Mouse (Mus musculus) stomach, embryonic 15.5 days (tissue): ENCODE measurements around the gene Ncf2. TPM values are rescaled to one million over a fixed set of nuclear protein-coding genes. Genes with fewer than 3 reads are reported as not detected.

ENCODE experiments used
- ATAC-seq: fragments of 200-750 bp; cut with Nextera tagmentation; 2 replicates; pipeline ENCODE4 v1.8.0; 2017; ENCODE audit warnings: low read depth, moderate number of reproducible peaks, moderate TSS enrichment; ENCODE audit not compliant: insufficient read depth, low FRiP score
- H3K27ac ChIP-seq: fragments of 300-500 bp; sonication (generic); 2 replicates; pipeline ENCODE4 v1.5.1; 2015; ENCODE audit warnings: mild to moderate bottlenecking, inconsistent platforms
- H3K27me3 ChIP-seq: fragments of 300-500 bp; sonication (generic); replicated peaks from 2 replicates; pipeline ENCODE4 v1.6.1; 2015; ENCODE audit warnings: inconsistent platforms
- H3K36me3 ChIP-seq: fragments of 300-500 bp; sonication (generic); 2 replicates; pipeline ENCODE4 v1.6.1; 2015; ENCODE audit warnings: inconsistent platforms
- H3K4me1 ChIP-seq: fragments of 300-500 bp; sonication (generic); 2 replicates; pipeline ENCODE4 v1.6.1; 2015; ENCODE audit warnings: inconsistent platforms
- H3K4me2 ChIP-seq: fragments of 300-500 bp; sonication (generic); 2 replicates; pipeline ENCODE4 v1.6.1; 2015; ENCODE audit warnings: mild to moderate bottlenecking, inconsistent platforms
- H3K4me3 ChIP-seq: fragments of 300-500 bp; sonication (generic); replicated peaks from 2 replicates; pipeline ENCODE4 v1.5.1; 2015; ENCODE audit warnings: inconsistent platforms
- H3K9ac ChIP-seq: fragments of 300-500 bp; sonication (generic); 2 replicates; pipeline ENCODE4 v1.6.1; 2015; ENCODE audit warnings: inconsistent platforms
- H3K9me3 ChIP-seq: fragments of 300-500 bp; sonication (generic); 2 replicates; pipeline ENCODE4 v1.6.1; 2016; ENCODE audit warnings: inconsistent platforms
- WGBS: fragments of 180-500 bp; shearing (Covaris S2); methylation state at CpG from one replicate; pipeline ENCODE4 v1.1.7; 2015; 5-methylcytosine and 5-hydroxymethylcytosine counted together
- polyA plus RNA-seq: library from polyadenylated mRNA; unstranded; fragments of >200 nt; fragmentation: Nextera tagmentation; extraction: Ambion mirVana; gene quantifications from 2 replicates; pipeline ENCODE4 v1.2.1, GENCODE M21; 2015

Gene Ncf2
- polyA plus RNA-seq, 1 experiment from 2014 or later: 6.1 TPM

DNA sequence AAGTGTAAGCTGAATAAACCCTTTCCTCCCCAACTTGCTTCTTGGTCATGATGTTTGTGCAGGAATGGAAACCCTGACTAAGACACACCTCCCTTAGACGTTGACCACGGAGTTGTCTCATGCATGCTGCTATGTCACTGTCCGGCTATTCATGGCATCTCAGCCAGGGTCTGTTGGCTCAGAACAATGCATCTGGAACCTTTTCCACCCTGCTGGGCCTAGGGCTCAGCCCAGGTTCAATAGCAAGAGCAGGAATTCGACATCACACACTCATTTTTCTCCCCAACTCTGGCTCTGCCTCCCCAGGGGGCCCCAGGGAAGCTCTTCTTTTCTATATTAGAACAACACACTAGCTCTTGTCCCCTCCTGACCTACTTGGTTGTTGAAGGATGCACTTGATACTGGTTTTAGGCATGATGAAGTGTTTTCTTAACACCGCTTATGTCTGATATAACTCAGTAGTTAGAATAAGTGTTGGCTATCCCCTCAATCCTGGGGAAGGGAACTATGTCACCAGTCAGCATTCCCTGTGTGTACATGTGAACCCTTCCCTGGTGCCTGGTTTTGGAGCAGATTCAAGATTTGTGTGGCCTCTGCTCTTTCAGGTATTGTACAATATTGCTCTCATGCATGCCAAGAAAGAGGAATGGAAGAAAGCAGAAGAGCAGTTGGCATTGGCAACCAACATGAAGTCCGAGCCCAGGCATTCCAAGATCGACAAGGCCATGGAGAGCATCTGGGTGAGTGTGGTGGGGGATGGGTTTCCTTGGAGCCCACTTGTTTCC is 21.1 kb downstream of the Ncf2 start:
- H3K27me3 ChIP-seq: no peaks in the 10 kb centered on the region
- H3K36me3 ChIP-seq: no peaks in the 10 kb centered on the region
- H3K9ac ChIP-seq: no peak overlapping the region
- H3K4me3 ChIP-seq: no peak overlapping the region
- H3K4me1 ChIP-seq: no peaks in the 10 kb centered on the region
- WGBS: 72% methylated on average over 7 of the region's 7 CpGs
- H3K9me3 ChIP-seq: no peaks in the 10 kb centered on the region
- no peak overlapping the region for H3K27ac ChIP-seq
- ATAC-seq: no peak
- no peak overlapping the region for H3K4me2 ChIP-seq

DNA sequence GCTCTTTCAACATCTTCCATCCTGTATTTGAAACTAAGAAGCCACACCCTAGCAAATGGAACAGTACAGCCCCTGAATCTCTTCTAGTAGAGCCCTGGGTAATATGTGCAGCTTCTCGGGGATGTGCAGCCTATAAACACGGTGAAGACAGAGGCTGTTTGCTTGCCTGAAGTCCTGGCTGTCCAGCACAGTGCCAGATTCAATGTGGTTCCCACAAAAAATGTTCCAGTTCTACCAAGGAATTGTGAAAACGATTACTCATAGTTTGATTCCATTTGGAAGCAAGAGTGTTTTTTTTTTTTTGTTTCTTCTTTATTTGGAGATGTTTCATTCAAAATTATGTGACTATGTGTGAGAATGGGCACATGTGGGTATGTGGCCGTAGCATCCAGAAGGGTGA is 21.8 kb downstream of the Ncf2 start:
- 83% methylated on average over 4 of the region's 4 CpGs for WGBS
- ATAC-seq: no peak
- Histone ChIP-seq H3K9me3 (no peaks in the 10 kb centered on the region), H3K4me3 (no peak overlapping the region), H3K4me2 (no peak overlapping the region), H3K27ac (no peak overlapping the region), H3K36me3 (no peaks in the 10 kb centered on the region), H3K4me1 (no peaks in the 10 kb centered on the region), H3K27me3 (no peaks in the 10 kb centered on the region), H3K9ac (no peak overlapping the region)

DNA sequence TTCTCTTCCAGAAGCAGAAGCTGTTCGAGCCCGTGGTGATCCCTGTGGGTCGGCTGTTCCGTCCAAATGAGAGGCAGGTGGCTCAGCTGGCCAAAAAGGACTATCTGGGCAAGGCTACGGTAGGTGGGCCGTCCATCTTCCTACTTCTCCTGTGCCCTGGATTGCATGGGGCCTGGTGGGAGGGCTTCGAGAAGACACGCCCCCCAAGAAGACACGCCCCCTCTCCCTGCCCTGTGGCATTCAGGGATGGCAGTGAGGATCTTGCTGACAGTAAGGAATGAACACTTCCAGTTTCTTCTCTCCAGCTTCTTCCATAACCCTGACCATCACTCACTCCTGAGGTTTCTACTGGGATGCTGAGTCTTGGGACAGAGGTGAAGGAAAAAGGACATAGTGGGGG is 24.2 kb downstream of the Ncf2 start:
- no peaks in the 10 kb centered on the region for H3K27me3 ChIP-seq
- H3K36me3 ChIP-seq: no peaks in the 10 kb centered on the region
- H3K9me3 ChIP-seq: no peaks in the 10 kb centered on the region
- no peak for ATAC-seq
- no peak overlapping the region for H3K4me2 ChIP-seq
- no peak overlapping the region for H3K27ac ChIP-seq
- H3K4me3 ChIP-seq: no peak overlapping the region
- no peaks in the 10 kb centered on the region for H3K4me1 ChIP-seq
- no peak overlapping the region for H3K9ac ChIP-seq
- 67% methylated on average over 9 of the region's 9 CpGs for WGBS

DNA sequence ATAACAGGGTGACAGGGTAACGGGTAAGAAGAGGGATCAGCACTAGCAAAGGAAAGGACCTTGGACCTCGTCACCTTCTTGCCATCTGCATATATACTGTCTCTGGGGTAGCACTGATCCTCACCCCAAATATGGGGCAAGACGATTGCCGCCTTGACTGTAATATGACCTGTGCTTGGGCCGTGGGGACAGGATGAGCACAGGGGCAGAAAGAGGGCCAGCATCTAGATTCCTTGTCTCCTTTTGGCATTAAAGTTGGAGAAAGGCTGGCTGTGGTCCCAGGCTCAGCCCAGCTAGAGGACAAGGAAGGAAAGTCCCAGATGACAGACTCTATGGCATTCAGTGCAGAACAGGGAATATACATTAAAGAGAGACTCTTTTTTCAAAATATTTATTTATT is 26.5 kb downstream of the Ncf2 start:
- H3K9ac ChIP-seq: no peak overlapping the region
- no peaks in the 10 kb centered on the region for H3K9me3 ChIP-seq
- no peaks in the 10 kb centered on the region for H3K27me3 ChIP-seq
- no peak overlapping the region for H3K4me3 ChIP-seq
- 80% methylated on average over 5 of the region's 5 CpGs for WGBS
- no peak overlapping the region for H3K4me2 ChIP-seq
- no peaks in the 10 kb centered on the region for H3K36me3 ChIP-seq
- no peak overlapping the region for H3K27ac ChIP-seq
- no peaks in the 10 kb centered on the region for H3K4me1 ChIP-seq
- no peak for ATAC-seq

DNA sequence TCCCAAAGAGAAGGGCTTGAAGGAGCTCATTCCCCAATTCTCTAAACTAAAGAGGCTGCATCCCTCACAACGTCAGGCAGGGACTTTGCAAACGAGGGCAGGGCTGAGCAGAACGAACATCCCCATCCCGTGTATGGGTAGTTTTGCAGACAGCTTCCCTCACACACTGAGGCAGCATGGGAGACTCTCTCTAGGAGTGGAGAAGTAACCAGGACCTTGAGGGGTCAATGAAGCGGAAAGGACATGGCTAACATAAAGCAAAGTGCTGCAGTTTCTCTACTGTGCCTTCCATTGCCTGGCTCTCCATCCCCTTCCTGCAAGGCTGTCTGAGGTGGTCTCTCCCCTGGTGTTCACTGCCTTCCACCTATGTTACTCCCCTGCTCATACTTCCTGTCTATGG is 28.2 kb downstream of the Ncf2 start:
- 83% methylated on average over 5 of the region's 5 CpGs for WGBS

DNA sequence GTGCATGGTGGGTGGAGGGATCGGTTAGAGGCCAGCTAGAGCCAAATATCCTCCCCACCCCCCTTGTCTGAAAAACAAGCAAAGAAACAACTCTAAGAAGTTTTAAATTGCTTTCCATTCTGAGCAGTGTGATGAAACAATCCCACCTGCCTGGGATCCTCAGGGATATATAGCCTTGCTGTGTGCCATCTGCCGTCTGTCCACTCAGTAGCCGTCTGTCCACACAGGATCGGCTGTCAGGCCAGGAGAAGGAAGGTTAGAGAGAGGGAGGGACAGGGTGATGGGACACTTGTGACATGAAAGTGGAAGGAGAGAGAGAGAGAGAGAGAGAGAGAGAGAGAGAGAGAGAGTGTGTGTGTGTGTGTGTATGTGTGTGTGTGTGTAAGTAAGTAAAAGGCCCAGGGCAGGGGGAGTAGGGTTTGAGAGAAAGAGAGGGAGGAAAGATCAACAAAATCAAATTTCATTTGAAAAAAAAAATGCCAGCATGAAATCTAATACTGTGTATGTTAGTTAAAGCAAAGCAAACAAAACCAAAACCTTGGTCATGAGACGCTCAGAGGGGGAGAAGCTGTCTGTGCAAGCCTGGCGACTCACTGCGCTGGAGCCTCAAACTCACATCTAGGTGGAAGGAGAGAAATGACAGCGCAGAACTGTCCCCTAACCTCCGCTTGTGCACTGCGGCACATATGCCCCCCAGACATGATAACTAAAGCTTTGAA is 28.8 kb downstream of the Ncf2 start:
- no peaks in the 10 kb centered on the region; the same call in 1 of the 2 replicates for H3K36me3 ChIP-seq
- no peaks in the 10 kb centered on the region for H3K4me1 ChIP-seq
- 67% methylated on average over 10 of the region's 10 CpGs for WGBS
- no peak for ATAC-seq
- H3K9me3 ChIP-seq: no peaks in the 10 kb centered on the region
- H3K27ac ChIP-seq: no peak overlapping the region
- H3K27me3 ChIP-seq: no peaks in the 10 kb centered on the region
- no peak overlapping the region for H3K4me2 ChIP-seq
- H3K4me3 ChIP-seq: no peak overlapping the region
- H3K9ac ChIP-seq: no peak overlapping the region

More for the DNA sequence above, 28.2 kb downstream of the Ncf2 start:
- no peaks in the 10 kb centered on the region for H3K9me3 ChIP-seq
- no peaks in the 10 kb centered on the region; the same call in 1 of the 2 replicates for H3K36me3 ChIP-seq
- no peak overlapping the region for H3K9ac ChIP-seq
- no peak for ATAC-seq
- H3K27me3 ChIP-seq: no peaks in the 10 kb centered on the region
- no peak overlapping the region for H3K27ac ChIP-seq
- no peak overlapping the region for H3K4me3 ChIP-seq
- H3K4me1 ChIP-seq: no peaks in the 10 kb centered on the region
- no peak overlapping the region for H3K4me2 ChIP-seq

DNA sequence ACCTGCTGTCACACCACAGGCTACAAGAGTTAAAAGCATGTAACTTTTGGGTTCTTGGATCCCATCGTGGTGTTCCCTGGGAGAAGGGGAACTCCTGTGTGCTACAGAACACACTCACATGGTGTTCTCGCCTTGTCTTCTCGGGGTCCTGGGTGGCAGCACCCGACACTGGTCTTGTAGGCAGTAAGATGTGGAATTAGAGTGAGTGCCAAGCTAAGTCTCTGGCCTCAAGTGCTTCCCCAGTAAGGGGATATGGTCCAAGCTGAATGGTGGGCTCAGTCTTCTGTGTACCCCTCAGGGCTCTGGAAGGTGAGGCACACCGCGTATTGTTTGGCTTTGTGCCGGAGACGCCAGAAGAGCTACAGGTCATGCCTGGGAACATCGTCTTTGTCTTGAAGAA is 30.1 kb downstream of the Ncf2 start:
- 92% methylated on average over 9 of the region's 9 CpGs for whole genome bisulfite sequencing
- ATAC-seq: no peak
- H3K27ac ChIP-seq: no peak overlapping the region
- no peaks in the 10 kb centered on the region for H3K27me3 ChIP-seq
- H3K4me2 ChIP-seq: no peak overlapping the region
- H3K4me3 ChIP-seq: no peak overlapping the region
- H3K9me3 ChIP-seq: no peaks in the 10 kb centered on the region
- H3K9ac ChIP-seq: no peak overlapping the region
- H3K36me3 ChIP-seq: no peaks in the 10 kb centered on the region; the same call in 1 of the 2 replicates
- no peaks in the 10 kb centered on the region for H3K4me1 ChIP-seq

DNA sequence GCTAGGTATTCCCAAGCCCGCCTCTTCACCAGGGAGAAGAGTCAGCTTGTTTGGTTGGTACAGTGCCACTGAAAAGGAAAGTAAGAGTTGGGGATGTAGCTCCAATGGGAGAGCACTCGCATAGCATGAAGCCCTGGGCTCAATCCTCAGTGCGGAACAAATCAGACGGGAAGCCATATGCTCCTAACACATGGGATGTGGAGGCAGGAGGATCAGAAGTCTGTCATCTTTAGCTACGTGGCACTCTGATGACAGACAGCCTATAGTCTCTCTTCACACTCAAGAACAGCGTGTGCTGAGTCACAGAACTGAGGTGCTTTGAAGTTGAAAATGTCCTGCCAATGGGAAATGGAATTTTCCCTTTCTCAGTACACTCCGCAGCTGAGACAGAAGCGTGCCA is 31.0 kb downstream of the Ncf2 start:
- H3K27me3 ChIP-seq: no peaks in the 10 kb centered on the region
- no peak overlapping the region for H3K9ac ChIP-seq
- ATAC-seq: no peak
- WGBS: 90% methylated on average over 8 of the region's 8 CpGs
- no peak overlapping the region for H3K27ac ChIP-seq
- no peaks in the 10 kb centered on the region for H3K4me1 ChIP-seq
- no peak overlapping the region for H3K4me3 ChIP-seq
- no peaks in the 10 kb centered on the region; the same call in 1 of the 2 replicates for H3K36me3 ChIP-seq
- H3K4me2 ChIP-seq: no peak overlapping the region
- H3K9me3 ChIP-seq: no peaks in the 10 kb centered on the region

DNA sequence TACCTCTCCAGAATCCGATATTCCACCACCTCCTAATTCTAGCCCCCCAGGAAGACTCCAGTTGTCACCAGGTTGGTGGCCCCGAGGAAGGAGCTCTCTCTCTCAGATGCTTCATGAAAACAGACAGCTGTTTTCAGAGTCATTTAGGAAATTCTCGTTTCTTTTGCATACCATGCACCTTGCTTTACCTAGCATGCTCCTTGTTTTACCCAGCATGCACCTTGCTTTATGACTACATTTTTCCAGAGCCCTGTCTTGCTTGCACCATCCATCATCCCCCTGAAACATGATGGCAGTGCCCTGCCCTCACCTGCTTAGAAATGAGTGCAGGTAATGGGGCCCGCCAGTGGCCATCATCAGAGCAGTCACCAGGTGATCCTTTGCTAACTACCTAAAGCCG is 31.6 kb downstream of the Ncf2 start:
- WGBS: 74% methylated on average over 5 of the region's 5 CpGs

DNA sequence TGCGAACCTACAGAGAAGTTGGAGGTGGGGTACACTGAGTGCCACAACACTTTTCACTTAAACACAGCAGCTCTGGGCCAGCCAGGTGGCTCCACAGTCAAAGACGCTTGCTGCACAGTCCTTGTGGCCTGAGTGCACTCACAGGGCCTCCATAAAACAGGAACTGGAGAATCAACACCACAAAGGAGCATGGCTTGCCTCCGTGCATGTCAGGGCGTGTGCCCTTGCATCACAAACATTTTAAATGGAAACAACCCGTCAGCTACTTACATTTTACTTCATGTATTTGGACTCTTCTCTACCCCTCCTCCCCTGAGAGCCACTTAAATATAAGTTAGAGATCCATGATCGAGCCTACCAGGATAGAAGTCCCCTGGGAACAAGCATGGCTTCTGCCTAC is 32.3 kb downstream of the Ncf2 start:
- no peak overlapping the region for H3K4me2 ChIP-seq
- H3K36me3 ChIP-seq: peaks cover 4% of the 10 kb centered on the region
- no peak for ATAC-seq
- H3K27me3 ChIP-seq: no peaks in the 10 kb centered on the region
- H3K9me3 ChIP-seq: no peaks in the 10 kb centered on the region
- H3K27ac ChIP-seq: no peak overlapping the region
- H3K9ac ChIP-seq: no peak overlapping the region
- WGBS: 80% methylated on average over 6 of the region's 6 CpGs
- H3K4me1 ChIP-seq: no peaks in the 10 kb centered on the region
- no peak overlapping the region for H3K4me3 ChIP-seq

More for the DNA sequence above, 31.6 kb downstream of the Ncf2 start:
- Histone ChIP-seq H3K4me2 (no peak overlapping the region), H3K9ac (no peak overlapping the region), H3K9me3 (no peaks in the 10 kb centered on the region), H3K27ac (no peak overlapping the region), H3K27me3 (no peaks in the 10 kb centered on the region), H3K4me1 (no peaks in the 10 kb centered on the region), H3K36me3 (peaks cover 1% of the 10 kb centered on the region), H3K4me3 (no peak overlapping the region)
- no peak for ATAC-seq

DNA sequence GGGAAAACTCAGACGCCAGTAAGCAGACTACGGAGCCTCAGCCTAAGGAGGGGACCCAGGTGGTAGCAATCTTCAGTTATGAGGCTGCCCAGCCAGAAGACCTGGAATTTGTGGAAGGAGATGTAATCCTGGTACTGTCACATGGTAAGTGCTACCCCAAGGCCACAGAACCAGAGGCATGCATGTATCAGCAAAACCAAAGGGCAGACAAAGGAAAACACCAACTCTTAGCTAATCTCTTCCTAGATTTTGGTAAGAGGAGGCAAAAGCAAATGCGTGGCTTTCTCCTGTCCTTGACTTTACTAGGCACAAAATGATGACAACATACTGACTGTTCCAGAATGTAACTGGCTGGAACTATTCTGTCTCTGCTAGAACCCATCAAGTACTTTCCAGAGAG is 35.1 kb downstream of the Ncf2 start:
- H3K27me3 ChIP-seq: no peaks in the 10 kb centered on the region
- H3K9me3 ChIP-seq: no peaks in the 10 kb centered on the region
- no peak overlapping the region for H3K4me3 ChIP-seq
- no peaks in the 10 kb centered on the region for H3K4me1 ChIP-seq
- H3K27ac ChIP-seq: no peak overlapping the region
- peaks cover 22% of the 10 kb centered on the region for H3K36me3 ChIP-seq
- H3K4me2 ChIP-seq: no peak overlapping the region
- no peak for ATAC-seq
- WGBS: 92% methylated on average over 3 of the region's 3 CpGs
- H3K9ac ChIP-seq: no peak overlapping the region

DNA sequence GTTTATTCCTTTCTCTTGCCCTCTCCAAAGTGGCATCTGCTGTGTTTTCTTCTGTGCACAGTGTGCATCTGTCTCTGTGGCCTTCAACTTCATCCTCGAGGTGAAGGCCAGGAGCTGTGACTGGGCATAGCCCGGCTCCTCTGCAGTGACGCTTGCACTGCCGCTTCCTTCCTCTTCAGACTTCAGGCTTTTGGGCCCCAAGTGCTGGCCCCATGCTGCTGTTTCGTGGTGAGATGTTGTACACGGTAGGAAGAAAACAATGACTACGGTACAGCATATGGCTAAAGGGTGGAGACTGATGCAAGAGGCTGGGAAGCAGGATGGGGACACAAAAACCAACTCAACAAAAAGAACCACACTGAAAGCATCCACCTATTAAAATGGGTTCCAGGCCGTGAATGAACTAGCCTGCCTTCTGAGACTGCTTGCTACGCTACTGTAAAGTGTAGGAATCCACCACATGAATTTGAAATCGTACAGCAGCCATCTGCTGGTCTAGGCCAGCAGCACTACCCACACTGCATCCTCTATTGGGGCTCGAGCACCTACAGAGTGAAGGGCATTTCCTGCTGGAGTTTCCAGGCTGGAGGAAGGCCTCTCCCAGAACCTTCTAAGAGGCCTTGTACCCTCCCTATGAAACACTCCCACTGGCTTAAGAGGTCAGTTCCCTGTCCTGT is 38.2 kb downstream of the Ncf2 start:
- no peaks in the 10 kb centered on the region for H3K27me3 ChIP-seq
- WGBS: 81% methylated on average over 11 of the region's 11 CpGs
- H3K9me3 ChIP-seq: no peaks in the 10 kb centered on the region
- H3K4me3 ChIP-seq: no peak overlapping the region
- H3K27ac ChIP-seq: no peak overlapping the region
- H3K9ac ChIP-seq: no peak overlapping the region
- H3K36me3 ChIP-seq: peaks cover 35% of the 10 kb centered on the region
- no peaks in the 10 kb centered on the region for H3K4me1 ChIP-seq
- H3K4me2 ChIP-seq: no peak overlapping the region
- no peak for ATAC-seq
